Mouse (Mus musculus) heart, postnatal 14 days (tissue): ENCODE measurements around the gene Csnka2ip. TPM values are rescaled to one million over a fixed set of nuclear protein-coding genes. Genes with fewer than 3 reads are reported as not detected.

ENCODE experiments used
- DNase-seq, 2 experiments: peaks; one replicate each; pipeline ENCODE4 v3.0.0; 2021 to 2022
- intact Hi-C: fragments of 180-260 bp; cut with DNase I; formaldehyde crosslinking; loops from one replicate; pipeline ENCODE4 v1.15.1; 2025
- long read RNA-seq, 2 experiments: library from polyadenylated mRNA; stranded (forward); transcript quantifications; one replicate each; pipeline ENCODE4 v2.0.0; 2021
- total RNA-seq, 2 experiments: library from RNA; stranded (reverse); gene quantifications; 2 replicates each; pipeline ENCODE4 v1.2.3; 2021

The Csnka2ip gene
- not detected for total RNA-seq
- long read RNA-seq, experiment 1 = 0 reads
- long read RNA-seq, experiment 2, partial matches to known transcripts = 0 of 1 reads
- long read RNA-seq, experiment 2, other reads (novel, unspliced or antisense) = 1 of 1 reads

DNA sequence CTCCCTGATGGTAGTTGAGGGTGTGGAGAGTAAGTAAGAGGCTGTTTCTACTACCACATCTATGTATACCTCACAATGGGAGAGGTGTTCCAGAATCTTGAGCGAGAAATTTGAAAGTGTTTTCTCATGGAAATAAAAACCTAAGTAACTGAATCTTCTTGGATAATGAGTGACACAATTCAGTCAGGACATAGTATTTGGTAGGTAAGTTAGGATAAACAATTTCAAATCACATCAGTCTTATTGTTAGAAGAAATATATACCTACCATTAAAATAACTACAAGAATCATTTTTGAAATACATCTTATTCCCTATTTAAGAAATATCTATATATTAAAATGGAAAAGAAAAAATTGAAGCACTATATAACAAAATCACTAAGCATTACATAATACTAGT, at the start of gene Csnka2ip:
Gene Csnka2ip, minus strand, starts transcription at position 101 of the 400 bp plus-strand sequence.
- intact Hi-C loops = no loop called here
- no peak for DNase-seq

DNA sequence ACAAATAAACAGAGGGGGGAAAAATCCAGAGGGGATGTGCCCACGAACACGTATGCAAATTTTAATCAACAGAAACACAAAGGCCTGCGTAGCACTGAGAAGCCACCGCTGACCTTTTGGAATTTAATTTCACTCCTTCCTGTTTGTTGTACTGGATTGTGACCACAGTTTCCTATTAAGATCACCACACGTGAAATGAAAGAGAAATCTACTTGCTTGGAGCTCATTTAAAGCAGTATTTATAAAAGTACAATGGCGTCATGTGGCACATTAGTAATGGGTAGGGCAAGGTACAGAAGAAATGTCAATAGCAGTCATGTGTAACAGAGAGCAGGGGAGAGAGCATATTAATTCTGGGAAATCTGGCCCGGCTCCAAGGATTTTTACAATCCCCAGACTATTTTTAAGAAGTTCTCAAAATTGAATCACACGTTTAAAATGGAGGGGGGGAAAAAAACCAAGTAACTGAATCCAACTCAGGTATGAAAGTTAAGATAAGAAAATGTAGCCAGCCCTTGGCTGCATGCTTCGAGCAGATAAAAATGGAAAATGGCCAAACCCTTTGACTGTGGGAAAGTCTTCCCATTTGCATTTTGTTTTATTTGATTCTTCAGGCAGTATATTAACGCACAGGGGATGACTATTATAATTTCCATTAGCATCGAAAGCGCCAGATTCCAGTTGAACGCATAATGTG, 47.5 kb upstream of the Csnka2ip start:
- no peak for DNase-seq
- intact Hi-C loops = no loop called here

DNA sequence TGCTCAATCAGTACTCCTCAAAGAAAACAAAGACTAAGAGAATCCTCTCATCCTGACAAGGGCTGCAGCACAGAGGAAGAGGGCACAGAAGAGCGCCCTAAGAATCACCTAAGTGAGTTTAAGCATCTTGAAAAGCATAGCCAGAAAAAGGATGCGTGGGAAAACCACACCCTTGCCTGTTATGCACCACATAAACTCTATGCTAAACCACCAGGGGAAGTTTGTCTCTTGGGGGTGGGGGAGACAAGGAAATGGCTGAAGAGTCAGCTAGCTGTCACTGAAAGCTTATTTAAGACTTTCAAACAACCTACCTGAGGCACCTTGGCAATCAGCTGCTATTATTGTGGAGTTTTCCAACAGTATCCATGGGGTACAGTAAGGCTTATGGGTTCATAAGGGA, 45.6 kb upstream of the Csnka2ip start:
- intact Hi-C loops = no loop called here
- no peak for DNase-seq

DNA sequence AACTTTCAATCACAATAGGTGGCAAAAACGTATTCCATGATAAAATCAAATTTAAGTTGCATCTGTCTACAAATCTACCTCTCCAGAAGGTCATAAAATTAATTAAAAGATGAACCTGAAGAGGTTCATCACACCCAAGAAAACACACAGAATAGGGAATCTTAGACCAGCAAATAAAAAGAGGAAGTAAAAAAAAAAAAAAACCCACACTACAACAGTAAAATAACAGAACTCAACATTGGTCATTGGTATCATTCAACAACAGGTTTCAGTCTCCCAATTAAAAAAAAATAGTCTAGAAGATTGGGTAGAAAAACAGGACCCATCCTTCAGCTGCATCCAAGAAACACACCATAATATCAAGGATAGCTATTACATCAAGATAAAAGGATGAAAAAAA, 32.9 kb upstream of the Csnka2ip start:
- intact Hi-C loops = no loop called here
- no peak for DNase-seq

DNA sequence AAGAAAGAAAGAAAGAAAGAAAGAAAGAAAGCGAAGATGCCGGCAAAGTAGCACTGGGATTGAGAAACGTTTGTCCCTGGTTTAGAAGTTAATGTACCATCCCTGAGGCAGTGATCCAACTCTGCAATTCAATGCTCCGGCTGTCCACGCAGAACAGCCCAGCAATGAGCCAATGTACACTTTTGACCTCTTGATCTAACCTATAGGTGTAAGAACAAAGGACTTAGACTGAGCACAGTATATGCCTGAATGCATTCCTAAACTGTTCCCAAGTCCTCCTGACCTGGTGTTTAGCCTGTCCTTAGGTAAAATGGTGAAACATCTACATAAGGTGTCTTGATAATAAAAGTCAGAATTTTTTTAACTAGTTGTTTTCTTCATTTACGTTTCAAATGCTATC, 17.9 kb upstream of the Csnka2ip start:
- intact Hi-C loops = no loop called here

DNA sequence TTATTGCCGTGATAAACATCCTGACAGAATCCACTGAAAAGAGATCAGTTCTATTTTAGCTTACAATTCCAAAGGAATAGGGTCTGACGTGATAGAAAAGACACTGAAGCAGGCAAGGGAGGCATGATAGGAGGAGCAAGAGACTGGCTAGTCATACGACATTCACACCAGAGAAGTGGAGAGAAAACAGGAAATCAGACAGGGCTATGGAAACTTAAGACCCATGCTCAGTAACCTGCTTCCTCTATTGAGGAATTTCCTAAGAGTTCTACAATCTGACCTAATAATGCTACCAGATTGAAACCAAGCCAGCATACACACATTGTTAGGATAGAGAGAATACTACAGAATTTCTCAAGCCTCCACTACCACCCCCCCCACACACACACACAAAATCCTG, 12.4 kb upstream of the Csnka2ip start:
- intact Hi-C loops = no loop called here
- no peak for DNase-seq

More for the DNA sequence above, 17.9 kb upstream of the Csnka2ip start:
- no peak for DNase-seq

DNA sequence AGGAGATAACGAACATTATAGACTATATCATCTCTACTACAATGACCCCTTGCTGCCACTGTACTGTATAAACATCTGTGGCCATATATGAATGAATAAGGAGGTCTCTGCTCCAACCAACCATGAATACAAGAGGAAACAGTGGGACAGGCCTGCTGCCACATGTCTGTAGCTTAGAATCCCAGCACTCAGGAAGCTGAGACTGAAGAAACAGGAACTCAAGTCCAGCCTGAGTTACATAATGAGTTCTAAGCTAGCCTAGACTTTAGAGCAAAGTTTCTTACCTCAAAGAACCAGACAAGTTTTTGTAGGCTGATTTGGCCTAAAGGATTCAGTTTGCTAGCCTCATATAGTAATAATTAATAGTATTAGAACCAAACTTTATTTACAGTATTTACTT, 5.6 kb upstream of the Csnka2ip start:
- intact Hi-C loops = no loop called here
- no peak for DNase-seq

DNA sequence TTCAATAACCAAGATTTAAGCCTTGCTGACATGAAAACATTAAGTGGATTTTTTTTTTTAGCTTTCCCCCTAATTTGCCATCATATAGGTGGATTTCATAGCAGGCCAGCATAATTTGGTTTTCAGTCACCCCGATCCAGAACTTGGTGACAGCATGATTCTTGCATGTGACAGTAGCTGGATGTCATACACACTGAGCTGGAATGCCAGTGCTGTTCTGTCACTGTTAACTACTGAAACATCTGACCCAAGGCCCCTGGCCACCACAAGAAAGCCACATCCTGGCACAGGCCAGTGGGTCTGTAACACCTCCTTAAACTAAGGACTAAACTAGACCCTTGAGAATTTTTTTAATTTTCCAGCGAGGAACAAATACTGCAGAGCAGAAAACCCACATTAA, 15.4 kb downstream of the Csnka2ip start:
- intact Hi-C loops = no loop called here
- DNase-seq = no peak

DNA sequence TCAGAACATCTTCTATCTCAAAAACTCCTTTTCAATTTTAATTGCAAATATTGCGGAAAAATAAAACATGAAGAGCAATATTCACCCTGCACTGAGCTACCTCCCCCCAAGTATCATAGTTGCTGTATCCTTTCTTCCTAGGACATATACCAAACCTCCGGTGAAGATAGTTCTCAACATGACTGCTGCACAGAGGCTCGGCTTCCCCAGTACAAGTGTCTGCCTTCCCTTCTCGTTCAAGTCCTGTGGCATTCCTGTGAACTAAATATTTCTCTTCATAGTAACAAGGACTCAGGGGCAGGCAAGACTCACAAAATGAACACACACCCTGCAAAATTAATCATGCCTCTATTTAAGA, 16.0 kb downstream of the Csnka2ip start:
- DNase-seq = no peak
- intact Hi-C loops = no loop called here

DNA sequence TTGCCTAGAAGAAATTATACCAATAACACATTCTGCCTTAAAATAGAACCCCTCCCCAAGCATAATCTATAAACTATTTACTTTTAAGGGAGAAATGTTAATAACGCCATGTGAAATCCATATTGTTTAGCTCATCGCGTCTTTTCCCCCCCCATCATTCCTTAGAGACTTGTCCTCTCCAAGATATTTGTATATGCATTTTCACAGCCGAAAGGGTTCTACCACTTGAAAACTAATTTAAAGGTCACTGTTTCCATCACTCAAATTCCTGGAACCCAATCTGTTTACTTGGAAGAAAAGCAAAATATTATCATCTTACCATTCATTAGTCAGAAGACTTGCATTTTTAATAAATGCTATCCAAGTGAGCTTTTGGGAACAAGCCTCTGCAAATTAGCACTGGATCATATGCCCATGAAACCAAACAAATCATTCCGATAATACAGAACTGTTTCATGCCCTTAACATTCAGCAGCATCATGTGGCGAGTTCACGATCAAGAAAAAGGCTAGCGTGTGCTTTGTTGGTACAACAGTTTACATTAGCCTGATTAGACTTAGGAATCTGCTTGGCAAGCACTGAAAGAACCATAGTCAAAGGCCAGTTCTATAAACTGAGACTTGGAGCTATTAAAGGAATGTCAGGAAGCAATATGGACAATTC, 16.5 kb downstream of the Csnka2ip start:
- DNase-seq = no peak
- intact Hi-C loops = no loop called here

DNA sequence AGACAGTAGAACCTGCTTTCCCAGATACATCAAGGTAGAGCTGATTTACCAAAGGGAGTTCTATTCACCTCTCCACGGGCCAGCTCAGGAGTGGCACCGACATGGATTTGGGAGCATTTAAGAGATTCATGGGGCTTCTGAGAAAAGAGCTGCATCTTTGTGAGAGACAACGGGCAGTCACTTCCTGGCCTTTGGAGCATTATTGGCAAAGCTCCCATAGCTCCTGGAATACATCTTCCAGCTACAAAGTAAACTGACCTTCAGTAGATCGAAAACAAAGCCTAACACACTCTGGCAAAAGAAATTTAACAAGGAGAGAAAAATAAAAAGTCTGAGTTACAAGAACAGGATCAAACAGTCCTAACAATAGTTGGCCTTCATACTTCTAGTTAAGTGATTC, 17.6 kb downstream of the Csnka2ip start:
- no peak for DNase-seq
- intact Hi-C loops = no loop called here

DNA sequence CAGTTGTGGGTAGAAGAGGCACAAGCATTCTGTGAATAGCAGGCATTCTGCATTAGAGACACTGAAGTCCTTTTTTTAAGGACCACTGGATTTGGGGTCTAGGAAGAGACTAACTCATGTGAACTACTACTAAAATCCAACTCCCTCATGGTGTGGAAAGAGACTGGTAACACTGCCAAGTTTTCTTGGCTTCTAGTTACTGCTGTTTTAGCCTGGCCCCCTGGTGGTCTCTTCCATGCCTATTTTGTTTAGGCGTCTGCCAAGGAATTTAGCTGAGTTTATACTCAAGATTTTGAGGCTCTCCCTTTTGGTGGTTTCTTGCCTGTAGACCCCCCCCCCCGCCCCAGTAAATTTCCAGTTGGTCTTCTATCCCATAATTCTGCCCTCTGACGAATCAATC, 18.8 kb downstream of the Csnka2ip start:
- intact Hi-C loops = no loop called here

DNA sequence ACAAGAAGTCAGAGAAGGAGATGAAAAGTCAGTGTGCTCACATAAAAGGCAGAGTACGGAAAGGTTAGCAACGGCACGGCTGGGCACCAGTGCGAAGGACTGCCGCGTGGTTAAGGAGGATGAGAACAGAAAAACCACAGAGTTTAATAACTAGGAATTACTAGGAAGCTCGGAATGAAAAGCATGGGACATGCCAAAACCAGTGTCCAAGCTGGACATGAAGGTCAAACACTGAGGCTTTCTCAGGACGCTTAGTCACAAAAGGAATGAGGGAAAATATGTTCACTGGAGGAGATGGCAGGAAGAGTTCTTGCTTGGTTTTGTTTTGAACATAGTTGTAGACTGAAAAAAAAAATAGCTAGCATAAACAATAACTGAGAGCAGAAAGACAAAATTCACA, 32.7 kb downstream of the Csnka2ip start:
- intact Hi-C loops = no loop called here
- DNase-seq = no peak

More for the DNA sequence above, 18.8 kb downstream of the Csnka2ip start:
- peak in 1 of 2 experiments; percentile 5 for DNase-seq

DNA sequence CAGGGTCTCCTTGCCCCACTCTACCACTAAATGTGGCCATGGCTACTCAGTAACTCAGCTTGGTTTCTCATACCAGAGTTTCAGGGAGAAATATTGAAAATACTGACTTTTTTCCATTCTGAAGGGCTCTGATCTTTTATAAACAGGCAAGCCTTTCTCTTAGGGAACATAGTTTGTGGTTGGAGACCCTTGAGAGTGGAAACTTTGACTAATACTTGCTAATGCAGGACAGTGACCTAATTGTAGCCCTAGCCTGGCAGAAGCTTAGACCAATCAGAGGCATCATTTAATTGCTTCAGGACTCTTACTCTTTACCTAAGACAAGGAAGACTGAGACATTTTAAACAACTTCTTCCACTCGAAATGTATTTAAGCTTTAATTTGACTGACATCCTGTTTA, 39.1 kb downstream of the Csnka2ip start:
- intact Hi-C loops = no loop called here
- DNase-seq = no peak

DNA sequence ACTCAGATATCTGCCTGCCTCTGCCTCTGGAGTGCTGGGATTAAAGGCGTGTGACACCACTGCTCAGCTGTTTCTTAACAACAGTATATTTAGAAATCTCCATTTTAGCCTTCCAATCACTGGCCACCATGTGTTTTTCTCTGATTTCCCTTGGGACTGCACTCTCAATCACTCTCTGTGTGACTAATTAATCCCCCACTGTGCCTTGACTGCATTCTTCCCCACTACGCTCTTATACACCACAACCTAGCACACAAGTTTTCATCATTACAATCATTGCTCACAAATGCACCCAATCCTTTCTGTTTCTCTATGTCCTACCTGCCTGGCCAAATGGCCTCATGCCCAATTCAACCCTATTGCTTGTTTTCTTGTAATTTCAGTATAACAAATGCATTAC, 43.7 kb downstream of the Csnka2ip start:
- intact Hi-C loops = no loop called here
- no peak for DNase-seq

DNA sequence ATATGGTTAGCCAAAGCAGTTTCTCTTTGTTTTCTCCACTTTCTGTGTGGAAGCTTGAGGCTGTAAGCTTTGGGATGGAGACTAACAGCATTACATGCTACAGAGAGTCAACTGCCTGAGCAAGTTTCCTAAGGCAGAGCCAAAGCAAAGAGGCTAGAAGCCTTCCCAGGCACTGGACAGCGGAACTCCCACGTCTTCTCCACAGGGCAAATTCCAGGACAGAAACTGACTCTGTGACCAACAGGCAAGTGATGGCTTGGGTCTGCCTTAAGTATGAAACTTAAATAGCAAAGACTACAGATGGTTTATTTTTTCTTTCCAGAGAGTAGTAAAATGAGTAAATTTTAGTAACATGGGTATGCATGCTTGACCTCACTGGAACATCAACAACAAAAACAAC, 75.3 kb downstream of the Csnka2ip start:
- no peak for DNase-seq
- intact Hi-C loops = no loop called here

DNA sequence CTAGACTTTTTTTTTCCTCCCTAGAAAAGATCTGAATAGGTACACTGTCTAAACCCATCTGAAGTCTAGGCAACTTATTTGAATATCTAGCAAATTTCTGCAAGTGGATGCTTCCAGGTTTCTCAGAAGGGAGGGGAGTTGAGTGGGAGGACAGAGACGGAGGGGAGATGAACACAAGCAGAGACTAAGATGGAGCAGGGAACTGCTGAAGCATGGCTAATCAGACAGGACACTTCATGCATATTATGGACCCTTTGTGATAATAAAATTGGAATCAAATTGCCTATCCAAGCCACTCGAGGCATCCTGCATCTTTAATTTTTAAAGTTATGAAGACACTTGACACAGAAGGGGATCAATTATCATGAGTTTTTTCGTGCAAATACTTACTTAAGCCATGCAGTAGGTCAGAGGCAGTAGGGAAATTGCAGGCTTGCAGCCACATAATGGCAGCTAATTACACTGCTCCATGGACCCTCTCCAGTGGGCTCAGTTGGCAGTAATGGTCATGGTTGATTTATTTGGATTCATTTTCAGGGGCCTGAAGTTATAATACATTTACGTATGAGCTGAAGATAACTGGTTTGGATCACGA, 78.1 kb downstream of the Csnka2ip start:
- DNase-seq = no peak
- intact Hi-C loops = no loop called here

DNA sequence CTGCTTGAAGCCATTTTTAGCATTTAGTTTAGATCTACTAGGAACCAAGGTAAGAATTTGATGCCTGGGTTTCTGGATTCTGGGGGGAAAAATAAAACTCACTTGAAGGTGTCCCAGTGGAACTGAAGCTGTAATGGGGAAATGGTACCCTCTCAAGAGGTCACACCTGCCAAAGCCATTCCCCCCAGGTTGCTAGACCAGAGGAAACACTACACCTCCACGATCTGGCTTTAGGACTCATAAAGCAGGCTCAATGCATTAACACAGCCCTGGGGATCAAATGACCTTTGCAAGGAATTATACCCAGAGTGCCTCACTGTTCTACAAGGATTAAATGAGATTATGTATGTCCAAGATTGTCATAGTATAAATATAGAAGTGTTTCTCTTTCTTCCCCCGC, 88.8 kb downstream of the Csnka2ip start:
- no peak for DNase-seq
- intact Hi-C loops = no loop called here
